Mouse (Mus musculus) liver, embryonic 13.5 days (tissue): ENCODE data around the gene Sfswap. TPM values are rescaled to one million over a fixed set of nuclear protein-coding genes. Genes with fewer than 3 reads are reported as not detected.

Source experiments
- ATAC-seq: fragments of 200-750 bp; cut with Nextera tagmentation; 2 replicates; pipeline ENCODE4 v1.8.0; 2017; ENCODE audit warnings: low read depth, mild to moderate bottlenecking, moderate number of reproducible peaks, moderate library complexity
- DNase-seq: peaks from one replicate; pipeline ENCODE4 v3.0.0; 2022
- H3K27ac ChIP-seq: fragments of 300-500 bp; sonication (generic); 2 replicates; pipeline ENCODE4 v1.5.1; 2015; ENCODE audit warnings: moderate library complexity, mild to moderate bottlenecking, inconsistent platforms
- H3K27me3 ChIP-seq: fragments of 300-500 bp; sonication (generic); 2 replicates; pipeline ENCODE4 v1.6.1; 2015; ENCODE audit warnings: mild to moderate bottlenecking, inconsistent platforms
- H3K36me3 ChIP-seq: fragments of 300-500 bp; sonication (generic); 2 replicates; pipeline ENCODE4 v1.6.1; 2015; ENCODE audit warnings: mild to moderate bottlenecking, inconsistent platforms
- H3K4me1 ChIP-seq: fragments of 300-500 bp; sonication (generic); replicated peaks from 2 replicates; pipeline ENCODE4 v1.6.1; 2015; ENCODE audit warnings: inconsistent platforms
- H3K4me2 ChIP-seq: fragments of 300-500 bp; sonication (generic); 2 replicates; pipeline ENCODE4 v1.6.1; 2015; ENCODE audit warnings: inconsistent platforms, mild to moderate bottlenecking, moderate library complexity
- H3K4me3 ChIP-seq: fragments of 300-500 bp; sonication (generic); replicated peaks from 2 replicates; pipeline ENCODE4 v1.5.1; 2015; ENCODE audit warnings: mild to moderate bottlenecking, inconsistent platforms
- H3K9ac ChIP-seq: fragments of 300-500 bp; sonication (generic); 2 replicates; pipeline ENCODE4 v1.6.1; 2015; ENCODE audit warnings: mild to moderate bottlenecking, inconsistent platforms
- H3K9me3 ChIP-seq: fragments of 300-500 bp; sonication (generic); replicated peaks from 2 replicates; pipeline ENCODE4 v1.6.1; 2016; ENCODE audit warnings: inconsistent platforms
- WGBS: fragments of 180-500 bp; shearing (Covaris S2); methylation state at CpG from one replicate; pipeline ENCODE4 v1.1.7; 2015; ENCODE audit not compliant: insufficient replicate concordance; 5-methylcytosine and 5-hydroxymethylcytosine counted together
- polyA plus RNA-seq: library from polyadenylated mRNA; unstranded; fragments of >200 nt; fragmentation: Nextera tagmentation; extraction: Ambion mirVana; gene quantifications from 2 replicates; pipeline ENCODE4 v1.2.1, GENCODE M21; 2015

Gene Sfswap
- polyA plus RNA-seq, 1 experiment from 2014 or later: 16.0 TPM

DNA sequence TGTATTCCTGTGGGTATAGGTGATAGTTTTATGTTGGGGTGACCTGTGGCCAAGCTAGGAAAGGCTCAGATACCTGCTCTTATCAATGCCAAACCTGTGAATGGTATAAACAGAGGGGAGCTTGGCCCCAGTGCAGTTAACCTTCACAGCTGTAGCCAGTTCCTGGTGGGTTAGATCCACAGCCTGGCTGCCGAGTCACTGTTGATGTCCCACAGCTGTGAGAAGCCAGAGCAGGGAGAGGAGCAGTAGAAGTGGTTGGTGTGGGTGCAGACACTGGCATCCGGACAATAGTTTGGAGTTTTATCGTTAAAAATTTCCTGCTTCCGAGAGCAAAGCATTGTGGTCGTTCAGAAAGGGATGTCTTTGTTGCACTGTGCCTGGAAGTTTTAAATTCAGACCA lies 57.6 kb downstream of the Sfswap start:
- H3K4me2 ChIP-seq: no peak overlapping the region

DNA sequence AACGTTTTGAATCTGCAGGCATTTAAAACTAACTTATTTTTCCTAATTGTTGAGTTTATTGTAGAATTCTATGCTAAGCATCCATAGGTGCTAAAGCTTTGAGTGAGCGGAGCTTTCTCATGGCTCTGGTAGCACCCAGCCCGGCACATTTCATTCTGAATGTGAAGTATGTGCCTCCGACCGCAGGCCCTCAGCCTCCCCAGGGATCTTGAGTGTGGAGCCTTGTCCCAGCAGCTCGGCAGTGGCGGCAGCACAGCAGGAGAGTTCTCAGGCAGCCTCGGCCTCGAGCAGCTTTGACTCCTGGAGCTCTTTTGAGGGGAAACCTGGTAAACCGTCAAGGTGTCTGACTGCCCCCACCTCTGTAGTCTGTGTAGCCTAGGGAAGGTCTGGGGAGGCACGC lies 58.3 kb downstream of the Sfswap start:
- Histone ChIP-seq H3K9me3 (no peaks in the 10 kb centered on the region), H3K9ac (no peak overlapping the region), H3K27ac (no peak overlapping the region), H3K4me3 (no peak overlapping the region), H3K4me2 (no peak overlapping the region), H3K36me3 (peaks cover 96% of the 10 kb centered on the region), H3K27me3 (no peaks in the 10 kb centered on the region), H3K4me1 (no peaks in the 10 kb centered on the region)
- DNase-seq: no peak
- no peak for ATAC-seq
- 84% methylated on average over 11 of the region's 11 CpGs for WGBS

More for the DNA sequence above, 57.6 kb downstream of the Sfswap start:
- Histone ChIP-seq H3K4me3 (no peak overlapping the region), H3K4me1 (no peaks in the 10 kb centered on the region), H3K27me3 (no peaks in the 10 kb centered on the region), H3K36me3 (peaks cover 96% of the 10 kb centered on the region), H3K9ac (no peak overlapping the region), H3K9me3 (no peaks in the 10 kb centered on the region), H3K27ac (no peak overlapping the region)
- WGBS: 80% methylated on average over 5 of the region's 5 CpGs
- ATAC-seq (no peak), DNase-seq (no peak)

DNA sequence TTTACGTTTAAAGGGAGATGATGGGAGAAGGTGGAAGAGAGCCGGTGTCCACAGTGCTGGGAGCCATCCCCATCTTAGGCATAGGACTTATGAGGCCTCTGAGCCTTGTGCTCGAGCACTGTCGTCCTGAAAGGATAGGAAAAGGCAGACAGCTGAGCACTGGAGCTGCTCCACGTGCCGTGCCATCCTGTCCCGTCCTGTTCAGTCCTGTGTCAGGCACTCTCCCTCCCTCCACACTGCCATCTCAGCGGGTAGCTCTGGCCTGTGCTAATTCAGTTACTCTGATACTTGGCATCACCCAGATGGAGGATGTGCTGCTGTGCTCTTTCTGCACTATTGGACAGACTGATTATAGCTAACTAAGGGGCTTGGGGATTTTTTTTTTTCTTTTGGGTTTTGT lies 61.3 kb downstream of the Sfswap start:
- peaks cover 96% of the 10 kb centered on the region for H3K36me3 ChIP-seq
- no peak for ATAC-seq
- no peak overlapping the region for H3K4me2 ChIP-seq
- no peak for DNase-seq
- no peaks in the 10 kb centered on the region for H3K9me3 ChIP-seq
- H3K4me1 ChIP-seq: no peaks in the 10 kb centered on the region
- H3K27ac ChIP-seq: no peak overlapping the region
- no peaks in the 10 kb centered on the region for H3K27me3 ChIP-seq
- no peak overlapping the region for H3K9ac ChIP-seq
- H3K4me3 ChIP-seq: no peak overlapping the region
- 91% methylated on average over 8 of the region's 8 CpGs for whole genome bisulfite sequencing

DNA sequence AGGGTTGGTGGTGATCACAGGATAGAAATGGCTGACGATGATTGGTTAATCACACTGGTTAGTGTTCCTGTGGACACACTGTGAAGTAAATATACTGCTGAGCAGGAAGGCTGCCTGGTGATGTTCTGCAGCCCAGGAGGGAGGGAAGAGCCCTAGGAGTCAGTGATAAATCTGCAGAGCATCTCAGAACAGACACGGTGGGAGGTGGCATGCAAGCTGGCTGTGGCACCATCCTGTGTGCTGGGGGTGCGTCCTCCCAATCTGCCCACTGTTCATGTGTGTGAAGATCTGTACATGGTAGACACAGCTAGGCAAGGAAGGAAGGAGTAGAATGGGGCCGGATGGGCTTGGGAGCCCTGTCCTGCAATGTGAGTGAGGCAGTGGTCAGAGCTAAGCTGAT lies 67.6 kb downstream of the Sfswap start:
- H3K4me1 ChIP-seq: no peaks in the 10 kb centered on the region
- ATAC-seq (no peak), DNase-seq (no peak)
- H3K36me3 ChIP-seq: peaks cover 87% of the 10 kb centered on the region
- no peak overlapping the region for H3K4me2 ChIP-seq
- WGBS: 90% methylated on average over 4 of the region's 4 CpGs
- H3K9ac ChIP-seq: no peak overlapping the region
- H3K9me3 ChIP-seq: no peaks in the 10 kb centered on the region
- no peaks in the 10 kb centered on the region for H3K27me3 ChIP-seq
- H3K4me3 ChIP-seq: no peak overlapping the region
- no peak overlapping the region for H3K27ac ChIP-seq

DNA sequence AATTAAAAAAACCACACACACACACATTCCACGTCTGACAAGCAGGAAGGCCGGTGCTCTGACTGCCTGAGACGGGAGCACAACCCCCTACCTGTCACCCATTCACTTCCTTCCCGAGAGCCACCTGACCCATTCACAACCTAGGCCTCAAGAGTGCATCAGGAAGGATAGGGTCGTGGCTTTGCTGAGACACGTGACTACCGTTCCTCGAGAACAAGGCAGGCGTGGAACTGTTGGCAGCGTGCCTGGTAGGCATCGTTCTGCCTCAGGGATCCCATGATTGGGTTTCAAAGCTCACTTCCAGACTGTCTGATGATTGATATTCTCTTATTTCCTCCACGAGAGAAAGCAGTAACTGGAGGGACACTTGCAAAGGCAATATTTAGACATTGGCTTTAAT lies 77.2 kb downstream of the Sfswap start:
- H3K4me3 ChIP-seq: no peak overlapping the region
- H3K27ac ChIP-seq: no peak overlapping the region
- H3K9ac ChIP-seq: no peak overlapping the region
- no peak overlapping the region for H3K4me2 ChIP-seq
- no peak for ATAC-seq
- no peaks in the 10 kb centered on the region for H3K9me3 ChIP-seq
- WGBS: 40% methylated on average over 12 of the region's 12 CpGs
- H3K27me3 ChIP-seq: peaks cover 33% of the 10 kb centered on the region
- H3K4me1 ChIP-seq: peaks cover 2% of the 10 kb centered on the region
- no peaks in the 10 kb centered on the region for H3K36me3 ChIP-seq
- DNase-seq: no peak

DNA sequence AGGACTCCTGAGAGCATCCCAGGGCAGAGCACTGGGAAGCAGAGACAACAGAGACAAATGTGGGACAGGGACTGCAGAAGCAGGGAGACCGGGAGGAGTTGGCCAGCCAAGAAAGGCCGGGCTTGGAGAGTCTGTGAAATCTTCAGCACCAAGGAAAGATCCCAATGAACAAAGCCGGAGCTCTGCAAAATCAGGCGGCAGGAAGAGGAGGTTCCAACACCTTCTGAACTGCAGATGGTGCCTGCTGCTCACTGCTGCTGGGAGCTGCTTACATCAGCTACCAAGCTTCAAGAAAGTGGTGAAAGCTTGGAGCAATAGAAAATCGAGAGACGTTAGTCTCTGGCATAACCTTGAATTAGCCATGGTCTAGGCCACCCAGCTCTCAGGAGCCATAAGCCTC lies 79.0 kb downstream of the Sfswap start:
- ATAC-seq (no peak), DNase-seq (no peak)
- Histone ChIP-seq H3K36me3 (no peaks in the 10 kb centered on the region), H3K9ac (no peak overlapping the region), H3K27ac (no peak overlapping the region), H3K4me3 (no peak overlapping the region), H3K4me2 (no peak overlapping the region), H3K27me3 (peaks cover 51% of the 10 kb centered on the region), H3K9me3 (no peaks in the 10 kb centered on the region), H3K4me1 (peaks cover 18% of the 10 kb centered on the region)
- WGBS: 10% methylated on average over 6 of the region's 6 CpGs

DNA sequence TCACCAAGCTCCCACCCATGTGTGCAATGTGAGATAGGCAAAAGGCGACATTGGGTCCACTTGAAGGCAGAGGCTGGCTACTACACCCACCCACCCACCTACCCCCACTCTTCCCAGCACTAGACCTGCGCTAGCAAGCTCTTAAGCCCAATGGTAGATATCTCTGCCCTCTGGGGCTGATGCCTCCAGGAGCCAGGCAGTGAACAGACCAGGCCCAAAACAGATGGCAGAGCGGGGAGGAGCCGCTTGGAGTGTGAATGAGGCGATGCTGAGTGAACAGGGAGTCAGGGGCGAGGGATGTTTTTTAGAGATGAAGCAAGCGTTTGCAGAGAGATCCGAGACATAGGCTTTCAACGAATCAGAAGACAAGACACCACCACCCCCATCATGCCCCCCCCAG lies 79.6 kb downstream of the Sfswap start:
- Histone ChIP-seq H3K4me1 (peaks cover 23% of the 10 kb centered on the region), H3K27me3 (peaks cover 57% of the 10 kb centered on the region), H3K9ac (no peak overlapping the region), H3K4me3 (no peak overlapping the region), H3K9me3 (no peaks in the 10 kb centered on the region), H3K27ac (no peak overlapping the region), H3K36me3 (no peaks in the 10 kb centered on the region), H3K4me2 (no peak overlapping the region)
- 46% methylated on average over 9 of the region's 9 CpGs for WGBS
- no peak for ATAC-seq
- DNase-seq: no peak

DNA sequence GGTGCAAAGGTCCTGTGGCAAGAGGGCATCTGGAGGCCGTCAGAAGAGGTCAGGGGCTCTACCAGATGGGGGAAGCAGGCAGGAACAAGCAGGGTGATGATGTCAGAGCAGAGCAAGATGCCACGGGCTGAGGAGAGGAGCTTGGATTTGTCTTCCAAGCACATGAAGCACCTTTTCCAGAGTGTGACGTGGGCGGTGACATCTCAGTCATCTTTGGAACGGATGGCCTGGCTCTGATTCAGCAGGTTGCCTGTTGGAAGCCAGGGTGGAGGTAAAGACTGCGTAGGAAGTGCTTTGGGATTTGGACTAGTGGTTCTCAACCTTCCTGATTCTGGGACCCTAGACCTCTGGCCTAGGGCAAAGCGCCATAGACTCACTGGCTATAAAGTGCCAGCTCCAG lies 80.0 kb downstream of the Sfswap start:
- peaks cover 27% of the 10 kb centered on the region for H3K4me1 ChIP-seq
- ATAC-seq (no peak), DNase-seq (no peak)
- WGBS: 59% methylated on average over 7 of the region's 7 CpGs
- H3K27ac ChIP-seq: no peak overlapping the region
- peaks cover 61% of the 10 kb centered on the region for H3K27me3 ChIP-seq
- H3K4me3 ChIP-seq: no peak overlapping the region
- H3K4me2 ChIP-seq: no peak overlapping the region
- H3K9me3 ChIP-seq: no peaks in the 10 kb centered on the region
- H3K36me3 ChIP-seq: no peaks in the 10 kb centered on the region
- no peak overlapping the region for H3K9ac ChIP-seq

DNA sequence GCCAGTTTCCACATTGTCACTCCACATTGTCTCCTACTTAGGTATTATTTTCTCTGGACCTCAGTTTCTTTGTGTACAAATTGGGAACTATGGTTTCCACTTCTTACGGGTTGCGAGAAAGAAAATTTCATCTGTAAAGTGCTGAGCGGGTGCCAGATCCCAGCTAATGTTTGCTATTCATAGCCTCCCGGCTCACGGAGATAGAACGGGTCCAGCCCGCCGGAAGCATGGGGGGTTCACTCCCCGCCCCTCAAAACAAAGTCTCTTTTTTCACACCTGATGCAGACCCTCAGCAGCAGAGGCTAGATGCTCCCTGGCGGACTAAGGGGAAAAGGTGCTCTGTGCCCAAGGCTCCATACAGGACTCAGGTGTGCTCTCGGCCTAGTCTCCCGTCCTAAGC lies 82.3 kb downstream of the Sfswap start:
- peak overlapping the region; percentile 97 for H3K4me2 ChIP-seq
- H3K36me3 ChIP-seq: no peaks in the 10 kb centered on the region
- H3K27me3 ChIP-seq: peaks cover 81% of the 10 kb centered on the region
- H3K9ac ChIP-seq: peak overlapping the region; percentile 65; the same call in 1 of the 2 replicates
- ATAC-seq (no peak), DNase-seq (no peak)
- no peak overlapping the region for H3K27ac ChIP-seq
- no peaks in the 10 kb centered on the region for H3K9me3 ChIP-seq
- peaks cover 33% of the 10 kb centered on the region for H3K4me1 ChIP-seq
- H3K4me3 ChIP-seq: peak overlapping the region; percentile 66
- 8% methylated on average over 12 of the region's 12 CpGs for WGBS

DNA sequence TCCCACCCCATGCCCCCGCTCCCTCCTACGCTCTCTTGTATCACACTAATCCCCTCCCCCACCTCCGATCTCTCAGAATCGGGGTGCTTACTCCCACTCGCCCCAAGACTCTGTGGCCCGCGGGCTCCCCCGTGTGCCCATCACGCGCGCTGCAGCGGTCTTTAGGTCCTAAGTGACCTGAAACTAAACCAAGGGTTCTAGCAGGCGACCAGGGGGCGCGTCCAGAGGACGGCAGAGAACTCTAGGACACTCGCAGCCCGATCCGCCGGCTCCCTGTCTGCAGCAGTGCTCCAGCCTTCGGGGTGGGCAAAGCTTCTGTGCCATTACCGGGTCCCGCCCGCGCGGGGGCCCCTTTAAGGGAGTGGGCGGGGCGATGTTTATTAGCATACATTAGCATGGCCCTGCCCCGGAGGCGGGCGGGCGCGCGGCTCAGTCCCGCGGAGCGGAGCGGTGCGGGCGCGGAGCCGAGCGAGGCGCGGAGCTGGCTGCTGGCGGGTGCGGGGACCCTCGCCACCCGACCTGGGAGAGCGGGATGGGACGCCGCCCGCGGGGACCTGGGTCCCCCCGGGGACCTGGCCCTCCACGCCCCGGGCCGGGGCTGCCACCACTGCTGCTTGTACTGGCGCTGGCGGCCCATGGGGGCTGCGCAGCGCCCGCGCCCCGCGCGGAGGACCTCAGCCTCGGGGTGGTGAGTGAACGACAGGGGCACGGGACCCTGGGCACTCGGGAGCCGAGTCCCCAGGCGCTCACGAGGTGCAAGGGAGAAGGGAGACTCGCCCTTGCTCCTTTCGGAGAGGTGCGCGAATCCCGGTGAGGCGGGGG lies 83.0 kb downstream of the Sfswap start, which contains the start of gene Mmp17:
Mmp17 (plus strand) TSS at position 409 of the 822 bp plus-strand sequence.
- Histone ChIP-seq H3K4me3 (peak within 1 kb of the TSS; percentile 66), H3K4me2 (peak within 1 kb of the TSS; percentile 97), H3K27ac (no peak within 1 kb of the TSS), H3K4me1 (peaks cover 33% of the 10 kb centered on the region), H3K36me3 (no peaks in the 10 kb centered on the region), H3K9ac (peak within 1 kb of the TSS; percentile 65), H3K9me3 (no peaks in the 10 kb centered on the region), H3K27me3 (peaks cover 87% of the 10 kb centered on the region)
- under 1% methylated on average over 80 of the region's 80 CpGs for WGBS
- peak; percentile 76 for DNase-seq
- peak; percentile 92 for ATAC-seq

DNA sequence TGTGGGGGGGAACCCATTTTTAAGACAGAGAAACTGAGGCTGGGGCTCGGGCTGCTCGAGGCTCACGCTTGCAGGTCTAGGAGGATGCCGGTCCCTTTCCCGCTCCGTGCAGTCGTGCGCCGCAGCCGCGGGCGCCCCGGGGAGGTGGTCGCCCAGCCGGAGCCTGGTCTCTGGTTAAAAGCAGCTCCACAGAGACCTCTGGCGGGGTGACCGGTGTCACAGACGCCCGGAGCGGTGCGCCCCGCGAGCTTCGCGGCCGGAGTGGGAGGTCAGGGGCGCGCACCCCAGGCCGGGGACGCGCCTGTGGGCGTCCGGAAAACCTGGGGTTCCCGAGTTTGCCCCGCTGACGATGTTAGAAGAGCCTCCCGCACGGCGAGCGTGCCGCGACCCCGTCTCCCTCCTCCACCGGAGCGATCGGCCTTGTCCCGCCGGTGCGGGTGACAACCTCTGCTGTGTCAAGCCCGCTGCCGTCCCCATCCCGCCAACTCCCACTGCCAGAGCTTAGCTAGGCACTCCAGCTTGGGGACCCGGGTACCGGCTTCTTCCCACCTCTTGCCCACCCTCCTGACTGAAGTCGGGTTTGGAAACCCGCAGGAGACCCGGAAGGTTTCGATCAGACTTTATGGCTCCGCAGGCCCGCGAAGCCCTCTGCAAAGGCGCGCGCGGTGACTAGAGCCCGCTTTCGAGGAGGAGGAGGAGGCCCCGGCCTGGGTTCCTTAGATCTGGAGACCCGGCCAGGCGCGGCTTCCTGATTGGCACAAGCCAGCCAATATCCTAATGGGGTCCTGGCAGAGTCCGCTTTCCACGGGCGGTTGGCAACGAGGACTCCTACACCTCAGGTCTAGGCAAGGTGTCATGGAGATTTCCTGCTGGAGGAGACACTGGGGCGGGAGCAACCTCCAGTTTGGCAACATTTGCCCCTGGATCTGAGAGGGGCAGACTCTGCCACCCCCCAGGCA lies 83.8 kb downstream of the Sfswap start:
- DNase-seq (no peak), ATAC-seq (0 out of 2 replicates have a peak, but pooled peaks have one; percentile 1)
- Histone ChIP-seq H3K9ac (peak overlapping the region; percentile 65), H3K27ac (no peak overlapping the region), H3K4me3 (peak overlapping the region; percentile 66), H3K4me2 (peak overlapping the region; percentile 97), H3K4me1 (peaks cover 33% of the 10 kb centered on the region), H3K27me3 (peaks cover 89% of the 10 kb centered on the region), H3K9me3 (no peaks in the 10 kb centered on the region), H3K36me3 (no peaks in the 10 kb centered on the region)
- 1% methylated on average over 76 of the region's 76 CpGs for WGBS
